Comparison of ENCODE assay signal across 25 mouse cellular contexts in the genomic region with DNA sequence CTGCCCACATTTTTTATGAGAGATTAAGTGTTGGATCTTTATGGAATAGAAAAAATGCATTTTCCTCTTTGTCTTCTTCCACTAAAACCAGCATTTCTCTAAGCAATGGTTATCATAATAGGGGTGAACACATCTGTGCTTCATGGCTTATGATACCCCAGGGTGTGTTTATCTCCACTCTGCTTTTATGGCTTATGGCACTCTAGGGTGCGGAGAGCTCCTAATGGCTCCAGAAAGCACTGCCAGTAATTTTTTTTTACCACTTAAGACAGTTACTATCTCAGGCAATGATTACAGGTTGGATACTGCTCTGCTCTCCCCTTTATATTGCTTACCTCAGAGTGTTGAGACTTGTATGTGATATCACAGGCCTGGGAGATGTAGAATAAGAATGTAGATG.
DNase-seq lines count a peak whose midpoint lies in the region; ATAC-seq and TF ChIP-seq lines count a peak whose summit lies in the region.
"Had no signal": no experiment of that assay in that cellular context is flagged by ENCODE, and none has a peak within 500 bp of the region (broad histone marks: within the 10 kb centered on the region; RNA-seq: fewer than 3 reads in every experiment).

No protein-coding gene starts in this region.

- TF ChIP-seq CTCF in midbrain, postnatal 0 days (IDR thresholded peaks at IDR 0.05) = no peak
- no peak for TF ChIP-seq CTCF in heart, adult 2 months (IDR thresholded peaks at IDR 0.05)

- no peak for TF ChIP-seq POLR2A in heart, adult 2 months (IDR thresholded peaks at IDR 0.05; ENCODE audit: insufficient read depth, low read depth, low read length)

- no peak for TF ChIP-seq EP300 in heart, adult 2 months (IDR thresholded peaks at IDR 0.05; ENCODE audit: insufficient read depth, low read depth, low read length)

- ATAC-seq in hindbrain, embryonic 13.5 days (ENCODE audit: low FRiP score) = peak; percentile 73; the same call in 1 of the 2 replicates
- ATAC-seq in hindbrain, embryonic 16.5 days = no peak
- peak; percentile 62 for ATAC-seq in neural tube, embryonic 11.5 days (ENCODE audit: insufficient read depth, low FRiP score, low TSS enrichment)
- ATAC-seq in midbrain, postnatal 0 days (ENCODE audit: low FRiP score) = no peak
- ATAC-seq in neural tube, embryonic 15.5 days (ENCODE audit: low FRiP score) = peak; percentile 88
- ATAC-seq: intestine, embryonic 15.5 days had no signal

- H3K4me1 ChIP-seq in hindbrain, embryonic 13.5 days (replicated peaks) = no peaks in the 10 kb centered on the region
- no peaks in the 10 kb centered on the region for H3K4me1 ChIP-seq in hindbrain, embryonic 16.5 days (ENCODE audit: control insufficient read depth, insufficient read depth, low read depth, low read length)
- no peaks in the 10 kb centered on the region for H3K4me1 ChIP-seq in neural tube, embryonic 11.5 days (ENCODE audit: control insufficient read depth, insufficient read depth, low read length)
- H3K4me1 ChIP-seq in midbrain, postnatal 0 days (ENCODE audit: insufficient read depth, low read length) = no peaks in the 10 kb centered on the region
- H3K4me1 ChIP-seq in neural tube, embryonic 15.5 days = no peaks in the 10 kb centered on the region
- no peaks in the 10 kb centered on the region for H3K4me1 ChIP-seq in heart, adult 2 months (ENCODE audit: control insufficient read depth, insufficient read depth, low read length)
- H3K4me1 ChIP-seq: heart, embryonic 10.5 days; heart, embryonic 15.5 days; hindbrain, embryonic 15.5 days; intestine, embryonic 15.5 days; limb, embryonic 13.5 days; lung, embryonic 15.5 days; megakaryocyte, embryonic 14.5 days had no signal

- no peak overlapping the region for H3K9ac ChIP-seq in hindbrain, embryonic 13.5 days
- no peak overlapping the region for H3K9ac ChIP-seq in hindbrain, embryonic 16.5 days (ENCODE audit: low read depth, low read length)
- no peak overlapping the region for H3K9ac ChIP-seq in neural tube, embryonic 11.5 days (ENCODE audit: low read length)
- H3K9ac ChIP-seq in midbrain, postnatal 0 days (replicated peaks; ENCODE audit: low read length, poor library complexity, severe bottlenecking) = no peak overlapping the region
- no peak overlapping the region for H3K9ac ChIP-seq in neural tube, embryonic 15.5 days (replicated peaks)
- H3K9ac ChIP-seq in heart, adult 2 months (ENCODE audit: low read depth, low read length) = no peak overlapping the region
- H3K9ac ChIP-seq: heart, embryonic 15.5 days; hindbrain, embryonic 15.5 days; intestine, embryonic 15.5 days; limb, embryonic 13.5 days; lung, embryonic 15.5 days had no signal

- no peak overlapping the region for H3K4me2 ChIP-seq in hindbrain, embryonic 13.5 days
- H3K4me2 ChIP-seq in hindbrain, embryonic 16.5 days (ENCODE audit: low read length) = no peak overlapping the region
- no peak overlapping the region for H3K4me2 ChIP-seq in neural tube, embryonic 11.5 days (ENCODE audit: low read depth)
- H3K4me2 ChIP-seq in midbrain, postnatal 0 days (ENCODE audit: low read depth, low read length, poor library complexity, severe bottlenecking) = no peak overlapping the region
- H3K4me2 ChIP-seq in neural tube, embryonic 15.5 days = no peak overlapping the region
- H3K4me2 ChIP-seq: heart, embryonic 15.5 days; hindbrain, embryonic 15.5 days; intestine, embryonic 15.5 days; limb, embryonic 13.5 days; liver, embryonic 11.5 days; lung, embryonic 15.5 days had no signal

- H3K36me3 ChIP-seq in hindbrain, embryonic 13.5 days = no peaks in the 10 kb centered on the region
- no peaks in the 10 kb centered on the region for H3K36me3 ChIP-seq in hindbrain, embryonic 16.5 days (ENCODE audit: control insufficient read depth, insufficient read depth, low read length)
- H3K36me3 ChIP-seq in neural tube, embryonic 11.5 days (ENCODE audit: control insufficient read depth, insufficient read depth, low read length) = no peaks in the 10 kb centered on the region
- H3K36me3 ChIP-seq in midbrain, postnatal 0 days (ENCODE audit: insufficient read depth, low read length) = no peaks in the 10 kb centered on the region
- no peaks in the 10 kb centered on the region for H3K36me3 ChIP-seq in neural tube, embryonic 15.5 days
- H3K36me3 ChIP-seq in heart, adult 2 months (ENCODE audit: control insufficient read depth, insufficient read depth, low read length) = no peaks in the 10 kb centered on the region
- H3K36me3 ChIP-seq: heart, embryonic 10.5 days; heart, embryonic 15.5 days; hindbrain, embryonic 15.5 days; intestine, embryonic 15.5 days; limb, embryonic 13.5 days; lung, embryonic 15.5 days had no signal

- no peaks in the 10 kb centered on the region for H3K27me3 ChIP-seq in hindbrain, embryonic 13.5 days
- H3K27me3 ChIP-seq in hindbrain, embryonic 16.5 days (replicated peaks; ENCODE audit: control insufficient read depth, insufficient read depth, low read length) = no peaks in the 10 kb centered on the region
- no peaks in the 10 kb centered on the region for H3K27me3 ChIP-seq in neural tube, embryonic 11.5 days (ENCODE audit: control insufficient read depth, insufficient read depth, low read length)
- H3K27me3 ChIP-seq in midbrain, postnatal 0 days (ENCODE audit: insufficient read depth, low read length) = no peaks in the 10 kb centered on the region
- H3K27me3 ChIP-seq in neural tube, embryonic 15.5 days (replicated peaks) = no peaks in the 10 kb centered on the region
- no peaks in the 10 kb centered on the region for H3K27me3 ChIP-seq in heart, adult 2 months (ENCODE audit: control insufficient read depth, insufficient read depth, low read length)
- H3K27me3 ChIP-seq: heart, embryonic 15.5 days; hindbrain, embryonic 15.5 days; intestine, embryonic 15.5 days; limb, embryonic 13.5 days; lung, embryonic 15.5 days; megakaryocyte, embryonic 14.5 days had no signal

- no peaks in the 10 kb centered on the region for H3K79me2 ChIP-seq in heart, adult 2 months (replicated peaks; ENCODE audit: control insufficient read depth, insufficient read depth, low read length)

- peak; percentile 27 for DNase-seq in neural tube, embryonic 11.5 days (ENCODE audit: low spot score)
- DNase-seq in neural tube, embryonic 10.5 days (ENCODE audit: extremely low spot score, low spot score) = no peak
- peak; percentile 27 for DNase-seq in midbrain, postnatal 0 days (ENCODE audit: low spot score)
- DNase-seq in heart, adult 2 months = no peak
- DNase-seq: adrenal gland, adult 2 months; adrenal gland, postnatal 36 days; B cell, adult 2 months; cerebellum, adult 2 months; cerebellum, postnatal 14 days; gastrocnemius, postnatal 10 days; kidney, adult 2 months; kidney, postnatal 4 days; thymus, postnatal 4 days had no signal

- no peak overlapping the region for H3K4me3 ChIP-seq in hindbrain, embryonic 13.5 days
- H3K4me3 ChIP-seq in hindbrain, embryonic 16.5 days (ENCODE audit: low read length) = no peak overlapping the region
- H3K4me3 ChIP-seq in neural tube, embryonic 11.5 days (ENCODE audit: low read depth, low read length) = no peak overlapping the region
- no peak overlapping the region for H3K4me3 ChIP-seq in midbrain, postnatal 0 days (ENCODE audit: low read depth, low read length)
- H3K4me3 ChIP-seq in neural tube, embryonic 15.5 days (replicated peaks) = no peak overlapping the region
- no peak overlapping the region for H3K4me3 ChIP-seq in heart, adult 2 months
- H3K4me3 ChIP-seq: heart, embryonic 10.5 days; heart, embryonic 15.5 days; hindbrain, embryonic 15.5 days; intestine, embryonic 15.5 days; limb, embryonic 13.5 days; lung, embryonic 15.5 days; megakaryocyte, embryonic 14.5 days had no signal

- intact Hi-C loops in heart, adult 2 months (cut with DNase I) = no loop called here

- no peaks in the 10 kb centered on the region for H3K9me3 ChIP-seq in hindbrain, embryonic 13.5 days
- no peaks in the 10 kb centered on the region for H3K9me3 ChIP-seq in hindbrain, embryonic 16.5 days (ENCODE audit: control insufficient read depth, low read length)
- H3K9me3 ChIP-seq in neural tube, embryonic 11.5 days (ENCODE audit: control insufficient read depth, low read length) = no peaks in the 10 kb centered on the region
- H3K9me3 ChIP-seq in midbrain, postnatal 0 days (ENCODE audit: low read length) = no peaks in the 10 kb centered on the region
- no peaks in the 10 kb centered on the region for H3K9me3 ChIP-seq in neural tube, embryonic 15.5 days (replicated peaks)
- H3K9me3 ChIP-seq: heart, embryonic 10.5 days; heart, embryonic 15.5 days; hindbrain, embryonic 15.5 days; intestine, embryonic 15.5 days; limb, embryonic 13.5 days; lung, embryonic 15.5 days; megakaryocyte, embryonic 14.5 days had no signal

- no peak overlapping the region for H3K27ac ChIP-seq in hindbrain, embryonic 13.5 days
- no peak overlapping the region for H3K27ac ChIP-seq in hindbrain, embryonic 16.5 days (ENCODE audit: low read depth, low read length)
- H3K27ac ChIP-seq in neural tube, embryonic 11.5 days (ENCODE audit: low read depth, low read length) = no peak overlapping the region
- H3K27ac ChIP-seq in midbrain, postnatal 0 days (ENCODE audit: low read depth, low read length) = no peak overlapping the region
- no peak overlapping the region for H3K27ac ChIP-seq in neural tube, embryonic 15.5 days (replicated peaks)
- H3K27ac ChIP-seq in heart, adult 2 months = no peak overlapping the region
- H3K27ac ChIP-seq: heart, embryonic 10.5 days; heart, embryonic 15.5 days; hindbrain, embryonic 15.5 days; intestine, embryonic 15.5 days; kidney, postnatal 0 days; limb, embryonic 13.5 days; lung, embryonic 15.5 days had no signal

- 67% methylated on average over 1 of the region's 1 CpGs for WGBS in hindbrain, embryonic 13.5 days
- 67% methylated on average over 1 of the region's 1 CpGs for WGBS in hindbrain, embryonic 16.5 days
- 61% methylated on average over 1 of the region's 1 CpGs for WGBS in neural tube, embryonic 11.5 days
- WGBS in midbrain, postnatal 0 days = 55% methylated on average over 1 of the region's 1 CpGs
- 34% methylated on average over 1 of the region's 1 CpGs for WGBS in neural tube, embryonic 15.5 days
- WGBS in heart, adult 2 months = 84% methylated on average over 1 of the region's 1 CpGs

Comparison
In these comparisons a context has a peak if more than half of its experiments do, and no peak if none do; other contexts are left out.
1. ATAC-seq: peak in hindbrain, embryonic 13.5 days (single experiment), neural tube, embryonic 11.5 days (single experiment) and neural tube, embryonic 15.5 days (single experiment); none in hindbrain, embryonic 16.5 days (single experiment) and midbrain, postnatal 0 days (single experiment).
2. DNase-seq: peak in neural tube, embryonic 11.5 days (single experiment) and midbrain, postnatal 0 days (single experiment); none in neural tube, embryonic 10.5 days (single experiment) and heart, adult 2 months (0 of 2).